Mouse (Mus musculus): ENCODE measurements around the gene Vgll3. TPM values are rescaled to one million over a fixed set of nuclear protein-coding genes. Genes with fewer than 3 reads are reported as not detected.

Gene Vgll3
- polyA plus RNA-seq, 1 experiment from 2014 or later, result 1.8 TPM

- no peaks in the 10 kb centered on the region for H3K36me3 ChIP-seq (ENCODE audit: control insufficient read depth, insufficient read depth, low read length)
- no peaks in the 10 kb centered on the region for H3K27me3 ChIP-seq (ENCODE audit: control insufficient read depth, insufficient read depth, low read length)
- no peak for ATAC-seq (ENCODE audit: low FRiP score, low TSS enrichment)
- no peak overlapping the region for H3K27ac ChIP-seq (ENCODE audit: low read depth, low read length)
- H3K9ac ChIP-seq (ENCODE audit: low read depth, low read length), result no peak overlapping the region
- no peaks in the 10 kb centered on the region for H3K4me1 ChIP-seq (ENCODE audit: control insufficient read depth, insufficient read depth, low read length)
- no peak overlapping the region for H3K4me2 ChIP-seq (replicated peaks; ENCODE audit: low read depth, low read length)
- WGBS, result 75% methylated on average over 3 of the region's 3 CpGs
- H3K9me3 ChIP-seq (ENCODE audit: control insufficient read depth, low read length), result no peaks in the 10 kb centered on the region
- no peak overlapping the region for H3K4me3 ChIP-seq (ENCODE audit: low read length)
These were observed 19.7 kb downstream of the Vgll3 start for GRCm38 (mm10) chr16:65834721-65835120.

- Histone ChIP-seq H3K9me3 (ENCODE audit: control insufficient read depth, low read length) (no peaks in the 10 kb centered on the region), H3K4me1 (ENCODE audit: control insufficient read depth, insufficient read depth, low read length) (no peaks in the 10 kb centered on the region), H3K36me3 (ENCODE audit: control insufficient read depth, insufficient read depth, low read length) (no peaks in the 10 kb centered on the region), H3K4me2 (replicated peaks; ENCODE audit: low read depth, low read length) (no peak overlapping the region), H3K9ac (ENCODE audit: low read depth, low read length) (no peak overlapping the region), H3K27me3 (ENCODE audit: control insufficient read depth, insufficient read depth, low read length) (no peaks in the 10 kb centered on the region), H3K4me3 (ENCODE audit: low read length) (no peak overlapping the region), H3K27ac (ENCODE audit: low read depth, low read length) (no peak overlapping the region)
- 76% methylated on average over 1 of the region's 1 CpGs for WGBS
- ATAC-seq (ENCODE audit: low FRiP score, low TSS enrichment), result no peak
These were observed 35.1 kb downstream of the Vgll3 start for GRCm38 (mm10) chr16:65850126-65850525.

DNA sequence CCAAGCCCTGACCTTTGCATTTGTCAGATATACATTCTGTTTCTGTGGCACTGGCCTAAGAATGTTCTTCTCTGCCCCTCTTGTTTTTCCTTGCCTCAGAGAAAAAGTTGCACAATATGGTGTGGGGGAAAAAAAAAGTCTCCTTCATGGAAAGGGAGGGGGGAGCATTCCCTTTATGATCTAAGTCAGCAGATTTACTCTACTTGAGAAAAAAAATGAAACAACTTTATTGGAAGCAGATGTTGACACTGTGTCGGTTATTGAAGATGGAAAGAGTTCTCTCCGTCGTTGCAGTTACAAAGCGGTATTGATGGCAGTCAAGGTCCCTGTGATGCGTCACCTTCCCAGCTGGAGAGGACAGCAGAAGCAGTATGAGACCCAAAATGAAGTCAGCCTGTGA, 49.4 kb downstream of the Vgll3 start:
- Histone ChIP-seq H3K4me1 (ENCODE audit: control insufficient read depth, insufficient read depth, low read length) (no peaks in the 10 kb centered on the region), H3K9ac (ENCODE audit: low read depth, low read length) (no peak overlapping the region; the same call in 1 of the 2 replicates), H3K4me2 (replicated peaks; ENCODE audit: low read depth, low read length) (no peak overlapping the region), H3K27ac (ENCODE audit: low read depth, low read length) (no peak overlapping the region), H3K4me3 (ENCODE audit: low read length) (no peak overlapping the region), H3K36me3 (ENCODE audit: control insufficient read depth, insufficient read depth, low read length) (no peaks in the 10 kb centered on the region), H3K9me3 (ENCODE audit: control insufficient read depth, low read length) (no peaks in the 10 kb centered on the region), H3K27me3 (ENCODE audit: control insufficient read depth, insufficient read depth, low read length) (no peaks in the 10 kb centered on the region)
- no peak for ATAC-seq (ENCODE audit: low FRiP score, low TSS enrichment)
- 64% methylated on average over 5 of the region's 5 CpGs for WGBS

DNA sequence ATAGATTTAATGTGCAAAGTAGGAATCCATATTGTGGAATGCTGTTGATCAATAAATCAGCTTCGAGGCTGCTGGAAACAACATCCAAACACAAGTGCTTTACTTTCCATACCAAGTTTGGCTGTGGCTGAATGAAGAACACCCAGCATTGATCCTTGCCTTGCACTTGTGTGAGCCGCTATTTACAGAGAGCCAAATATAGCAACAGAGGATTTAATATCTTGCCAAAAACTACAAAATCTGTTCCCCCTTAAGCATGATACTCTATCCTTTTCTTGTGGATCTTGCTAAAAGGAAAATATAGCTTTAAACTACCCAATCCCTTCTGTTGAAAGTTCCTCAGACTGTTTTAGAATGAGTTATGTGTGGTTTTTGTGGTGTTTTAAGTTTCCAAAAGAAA, 52.9 kb downstream of the Vgll3 start:
- 70% methylated on average over 2 of the region's 2 CpGs for WGBS
- H3K4me3 ChIP-seq (ENCODE audit: low read length), result no peak overlapping the region
- H3K9ac ChIP-seq (ENCODE audit: low read depth, low read length), result no peak overlapping the region
- H3K27me3 ChIP-seq (ENCODE audit: control insufficient read depth, insufficient read depth, low read length), result no peaks in the 10 kb centered on the region
- no peaks in the 10 kb centered on the region for H3K4me1 ChIP-seq (ENCODE audit: control insufficient read depth, insufficient read depth, low read length)
- ATAC-seq (ENCODE audit: low FRiP score, low TSS enrichment), result no peak
- H3K4me2 ChIP-seq (replicated peaks; ENCODE audit: low read depth, low read length), result no peak overlapping the region
- no peaks in the 10 kb centered on the region for H3K9me3 ChIP-seq (ENCODE audit: control insufficient read depth, low read length)
- no peaks in the 10 kb centered on the region for H3K36me3 ChIP-seq (ENCODE audit: control insufficient read depth, insufficient read depth, low read length)
- no peak overlapping the region for H3K27ac ChIP-seq (ENCODE audit: low read depth, low read length)

- no peak overlapping the region for H3K4me2 ChIP-seq (replicated peaks; ENCODE audit: low read depth, low read length)
- no peak overlapping the region for H3K9ac ChIP-seq (ENCODE audit: low read depth, low read length)
- no peaks in the 10 kb centered on the region for H3K4me1 ChIP-seq (ENCODE audit: control insufficient read depth, insufficient read depth, low read length)
- no peaks in the 10 kb centered on the region for H3K27me3 ChIP-seq (ENCODE audit: control insufficient read depth, insufficient read depth, low read length)
- no peak overlapping the region for H3K27ac ChIP-seq (ENCODE audit: low read depth, low read length)
- ATAC-seq (ENCODE audit: low FRiP score, low TSS enrichment), result no peak
- WGBS, result 74% methylated on average over 2 of the region's 2 CpGs
- no peak overlapping the region for H3K4me3 ChIP-seq (ENCODE audit: low read length)
- H3K9me3 ChIP-seq (ENCODE audit: control insufficient read depth, low read length), result no peaks in the 10 kb centered on the region
- no peaks in the 10 kb centered on the region for H3K36me3 ChIP-seq (ENCODE audit: control insufficient read depth, insufficient read depth, low read length)
These were observed 53.9 kb downstream of the Vgll3 start for GRCm38 (mm10) chr16:65868933-65869332.

- no peak overlapping the region for H3K27ac ChIP-seq (ENCODE audit: low read depth, low read length)
- H3K9ac ChIP-seq (ENCODE audit: low read depth, low read length), result no peak overlapping the region
- ATAC-seq (ENCODE audit: low FRiP score, low TSS enrichment), result no peak
- no peaks in the 10 kb centered on the region for H3K4me1 ChIP-seq (ENCODE audit: control insufficient read depth, insufficient read depth, low read length)
- no peak overlapping the region for H3K4me2 ChIP-seq (replicated peaks; ENCODE audit: low read depth, low read length)
- WGBS, result 82% methylated on average over 4 of the region's 4 CpGs
- no peaks in the 10 kb centered on the region for H3K9me3 ChIP-seq (ENCODE audit: control insufficient read depth, low read length)
- H3K4me3 ChIP-seq (ENCODE audit: low read length), result no peak overlapping the region
- no peaks in the 10 kb centered on the region for H3K27me3 ChIP-seq (ENCODE audit: control insufficient read depth, insufficient read depth, low read length)
- H3K36me3 ChIP-seq (ENCODE audit: control insufficient read depth, insufficient read depth, low read length), result no peaks in the 10 kb centered on the region
These were observed 73.9 kb downstream of the Vgll3 start for GRCm38 (mm10) chr16:65888940-65889339.
